Mouse (Mus musculus) liver, postnatal 0 days (tissue): ENCODE measurements at regions not wholly inside any gene's neighbourhood (a gene's known extent, or its start where the extent isn't known, plus 50 kb on each side); places are given as distances from the start of the nearest gene placed in this dataset.

ENCODE experiments used
- CTCF ChIP-seq: sonication (generic); IDR thresholded peaks from 2 replicates; pipeline ENCODE4 v1.5.1; 2016; ENCODE audit warnings: antibody characterized with exemption, low read depth
- EP300 ChIP-seq: IDR thresholded peaks from 2 replicates; pipeline ENCODE4 v1.6.1; 2016; ENCODE audit warnings: antibody characterized with exemption, low read depth, mild to moderate bottlenecking

- no peak for TF ChIP-seq CTCF
- TF ChIP-seq EP300: no peak
These were observed 517.7 kb upstream of the Tenm3 start for GRCm38 (mm10) chr8:49361443-49361842.
